Mouse (Mus musculus): ENCODE measurements at regions not wholly inside any gene's neighbourhood (a gene's known extent, or its start where the extent isn't known, plus 50 kb on each side); places are given as distances from the start of the nearest gene placed in this dataset.

DNA sequence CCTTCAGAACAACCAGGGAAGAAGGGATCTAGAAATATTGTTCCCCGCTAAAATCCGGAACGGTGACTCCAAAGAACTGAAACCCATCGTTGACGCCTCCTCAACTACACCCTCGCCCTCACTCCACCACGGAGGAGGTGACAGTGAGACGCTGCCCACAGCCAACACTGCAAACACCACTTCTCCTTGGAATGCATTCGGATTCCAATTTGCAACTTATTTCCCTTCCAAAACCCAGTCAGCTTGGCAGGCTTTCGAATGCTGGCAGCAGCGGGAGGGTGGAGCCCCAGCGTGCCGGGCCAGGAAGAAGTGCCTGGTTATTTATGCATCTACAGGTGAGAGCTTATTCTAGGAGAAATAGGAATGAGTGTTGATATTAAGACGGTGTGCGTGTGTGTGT is 85.9 kb upstream of the Sdk2 start:
- Histone ChIP-seq H3K4me1 (ENCODE audit: control insufficient read depth, insufficient read depth, low read length) (0 out of 2 replicates have a peak, but pooled peaks cover 3% of the 10 kb centered on the region), H3K27ac (ENCODE audit: insufficient read depth, low read length) (no peak overlapping the region), H3K4me3 (ENCODE audit: insufficient read depth, low read length) (no peak overlapping the region)
- TF ChIP-seq POLR2A (IDR thresholded peaks at IDR 0.05; ENCODE audit: extremely low read depth, insufficient read depth, low read length) (no peak), CTCF (IDR thresholded peaks at IDR 0.05; ENCODE audit: extremely low read depth, insufficient read depth, low read length) (no peak)

DNA sequence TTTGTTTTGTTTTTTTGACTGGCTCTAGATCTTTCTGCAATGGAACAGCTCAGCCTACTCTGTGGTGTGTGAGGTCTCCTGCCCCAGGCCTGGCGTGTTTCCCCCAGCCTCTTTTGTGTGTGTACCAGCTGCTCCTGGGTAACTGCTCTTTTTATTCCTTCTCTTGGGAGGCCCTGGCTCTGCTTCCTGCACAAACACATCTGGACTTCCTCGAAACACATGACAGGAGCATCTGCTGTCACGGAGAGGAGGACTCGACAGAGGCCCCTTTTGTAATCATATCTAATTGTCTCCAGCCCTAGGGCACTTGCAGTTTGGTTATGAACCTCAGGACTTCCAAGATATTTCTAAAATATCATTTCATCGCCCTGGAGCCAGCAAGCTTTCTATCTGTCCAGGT is 79.5 kb upstream of the Sdk2 start:
- no peak overlapping the region for H3K27ac ChIP-seq (ENCODE audit: insufficient read depth, low read length)
- TF ChIP-seq POLR2A (IDR thresholded peaks at IDR 0.05; ENCODE audit: extremely low read depth, insufficient read depth, low read length) (no peak), CTCF (IDR thresholded peaks at IDR 0.05; ENCODE audit: extremely low read depth, insufficient read depth, low read length) (no peak)
- no peak overlapping the region for H3K4me3 ChIP-seq (ENCODE audit: insufficient read depth, low read length)

GRCm38 (mm10) chr11:114129270-114129669 is 62.4 kb upstream of the Sdk2 start:
- TF ChIP-seq POLR2A (IDR thresholded peaks at IDR 0.05; ENCODE audit: extremely low read depth, insufficient read depth, low read length) (no peak), CTCF (IDR thresholded peaks at IDR 0.05; ENCODE audit: extremely low read depth, insufficient read depth, low read length) (no peak)
- no peaks in the 10 kb centered on the region for H3K4me1 ChIP-seq (ENCODE audit: control insufficient read depth, insufficient read depth, low read length)

More for the DNA sequence above, 79.5 kb upstream of the Sdk2 start:
- H3K4me1 ChIP-seq (ENCODE audit: control insufficient read depth, insufficient read depth, low read length): no peaks in the 10 kb centered on the region

GRCm38 (mm10) chr11:114128841-114129240 is 62.0 kb upstream of the Sdk2 start:
- TF ChIP-seq POLR2A (IDR thresholded peaks at IDR 0.05; ENCODE audit: extremely low read depth, insufficient read depth, low read length) (no peak), CTCF (IDR thresholded peaks at IDR 0.05; ENCODE audit: extremely low read depth, insufficient read depth, low read length) (no peak)
- Histone ChIP-seq H3K4me3 (ENCODE audit: insufficient read depth, low read length) (no peak overlapping the region), H3K4me1 (ENCODE audit: control insufficient read depth, insufficient read depth, low read length) (no peaks in the 10 kb centered on the region), H3K27ac (ENCODE audit: insufficient read depth, low read length) (no peak overlapping the region)

More at GRCm38 (mm10) chr11:114129270-114129669, 62.4 kb upstream of the Sdk2 start:
- Histone ChIP-seq H3K4me3 (ENCODE audit: insufficient read depth, low read length) (no peak overlapping the region), H3K27ac (ENCODE audit: insufficient read depth, low read length) (no peak overlapping the region)

DNA sequence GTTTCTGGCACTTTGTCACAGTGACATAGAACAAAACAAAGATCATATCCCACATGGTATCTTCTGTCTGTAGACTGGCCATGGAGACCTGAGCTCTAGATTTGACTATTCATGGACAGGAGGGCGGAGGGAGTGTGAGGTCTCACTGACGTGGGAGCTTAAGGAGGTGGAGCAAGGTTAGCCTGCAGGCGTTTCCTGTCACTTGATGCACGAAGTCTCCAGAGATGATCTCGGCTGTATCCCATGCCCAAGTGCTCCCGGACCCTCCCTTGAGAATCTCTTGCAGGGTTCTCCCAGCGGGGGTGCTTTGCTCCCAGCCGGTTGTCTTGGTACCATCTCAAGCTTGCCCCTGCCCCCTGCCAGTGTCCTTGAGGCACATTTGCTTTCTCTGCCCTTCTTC is 60.6 kb upstream of the Sdk2 start:
- TF ChIP-seq CTCF (IDR thresholded peaks at IDR 0.05; ENCODE audit: extremely low read depth, insufficient read depth, low read length): no peak
- TF ChIP-seq POLR2A (IDR thresholded peaks at IDR 0.05; ENCODE audit: extremely low read depth, insufficient read depth, low read length): no peak
- Histone ChIP-seq H3K4me3 (ENCODE audit: insufficient read depth, low read length) (no peak overlapping the region), H3K27ac (ENCODE audit: insufficient read depth, low read length) (no peak overlapping the region), H3K4me1 (ENCODE audit: control insufficient read depth, insufficient read depth, low read length) (no peaks in the 10 kb centered on the region)

GRCm38 (mm10) chr11:114122175-114122574 is 55.3 kb upstream of the Sdk2 start:
- no peak overlapping the region for H3K4me3 ChIP-seq (ENCODE audit: insufficient read depth, low read length)
- TF ChIP-seq CTCF (IDR thresholded peaks at IDR 0.05; ENCODE audit: extremely low read depth, insufficient read depth, low read length) (no peak), POLR2A (IDR thresholded peaks at IDR 0.05; ENCODE audit: extremely low read depth, insufficient read depth, low read length) (no peak)
- H3K4me1 ChIP-seq (ENCODE audit: control insufficient read depth, insufficient read depth, low read length): no peaks in the 10 kb centered on the region
- no peak overlapping the region for H3K27ac ChIP-seq (ENCODE audit: insufficient read depth, low read length)

GRCm38 (mm10) chr11:114119135-114119534 is 52.3 kb upstream of the Sdk2 start:
- no peak overlapping the region for H3K27ac ChIP-seq (ENCODE audit: insufficient read depth, low read length)
- H3K4me3 ChIP-seq (ENCODE audit: insufficient read depth, low read length): no peak overlapping the region
- H3K4me1 ChIP-seq (ENCODE audit: control insufficient read depth, insufficient read depth, low read length): no peaks in the 10 kb centered on the region
- TF ChIP-seq POLR2A (IDR thresholded peaks at IDR 0.05; ENCODE audit: extremely low read depth, insufficient read depth, low read length) (no peak), CTCF (IDR thresholded peaks at IDR 0.05; ENCODE audit: extremely low read depth, insufficient read depth, low read length) (no peak)
